In genomic region chr13:26387861-26388621, GRCm38 (mm10) we compare ENCODE assay signal across 15 mouse cellular contexts.
DNase-seq lines count a peak whose midpoint lies in the region; ATAC-seq lines count a peak whose summit lies in the region.
"Had no signal": no experiment of that assay in that cellular context is flagged by ENCODE, and none has a peak within 500 bp of the region (broad histone marks: within the 10 kb centered on the region; RNA-seq: fewer than 3 reads in every experiment).

No protein-coding gene starts in this region.

- H3K9me3 ChIP-seq in embryonic facial prominence, embryonic 11.5 days (replicated peaks; ENCODE audit: control insufficient read depth, low read length) = no peaks in the 10 kb centered on the region
- no peaks in the 10 kb centered on the region for H3K9me3 ChIP-seq in embryonic facial prominence, embryonic 10.5 days
- H3K9me3 ChIP-seq in hindbrain, embryonic 16.5 days (ENCODE audit: control insufficient read depth, low read length) = no peaks in the 10 kb centered on the region
- no peaks in the 10 kb centered on the region for H3K9me3 ChIP-seq in hindbrain, embryonic 10.5 days
- no peaks in the 10 kb centered on the region for H3K9me3 ChIP-seq in midbrain, embryonic 12.5 days
- no peaks in the 10 kb centered on the region for H3K9me3 ChIP-seq in midbrain, embryonic 14.5 days (ENCODE audit: control insufficient read depth, low read length)
- H3K9me3 ChIP-seq: heart, embryonic 13.5 days had no signal

- no peaks in the 10 kb centered on the region for H3K27me3 ChIP-seq in embryonic facial prominence, embryonic 11.5 days (ENCODE audit: control insufficient read depth, insufficient read depth, low read length)
- no peaks in the 10 kb centered on the region for H3K27me3 ChIP-seq in embryonic facial prominence, embryonic 10.5 days (replicated peaks; ENCODE audit: low read depth, poor library complexity, severe bottlenecking)
- H3K27me3 ChIP-seq in hindbrain, embryonic 16.5 days (replicated peaks; ENCODE audit: control insufficient read depth, insufficient read depth, low read length) = no peaks in the 10 kb centered on the region
- no peaks in the 10 kb centered on the region for H3K27me3 ChIP-seq in hindbrain, embryonic 10.5 days (ENCODE audit: insufficient read depth, poor library complexity, severe bottlenecking)
- no peaks in the 10 kb centered on the region for H3K27me3 ChIP-seq in midbrain, embryonic 12.5 days
- H3K27me3 ChIP-seq in midbrain, embryonic 14.5 days (ENCODE audit: control insufficient read depth, insufficient read depth, low read length) = no peaks in the 10 kb centered on the region
- H3K27me3 ChIP-seq: heart, embryonic 13.5 days had no signal

- H3K9ac ChIP-seq in embryonic facial prominence, embryonic 11.5 days (replicated peaks; ENCODE audit: low read length) = no peak overlapping the region
- H3K9ac ChIP-seq in hindbrain, embryonic 16.5 days (ENCODE audit: low read depth, low read length) = no peak overlapping the region
- H3K9ac ChIP-seq in midbrain, embryonic 12.5 days (replicated peaks) = no peak overlapping the region
- H3K9ac ChIP-seq in midbrain, embryonic 14.5 days (replicated peaks; ENCODE audit: low read length) = no peak overlapping the region
- H3K9ac ChIP-seq: heart, embryonic 13.5 days; liver, postnatal 0 days had no signal

- no peak overlapping the region for H3K4me2 ChIP-seq in embryonic facial prominence, embryonic 11.5 days (ENCODE audit: low read depth, low read length)
- H3K4me2 ChIP-seq in hindbrain, embryonic 16.5 days (ENCODE audit: low read length) = no peak overlapping the region
- no peak overlapping the region for H3K4me2 ChIP-seq in midbrain, embryonic 12.5 days (replicated peaks)
- H3K4me2 ChIP-seq in midbrain, embryonic 14.5 days (ENCODE audit: low read length) = no peak overlapping the region
- H3K4me2 ChIP-seq: heart, embryonic 13.5 days had no signal

- WGBS in embryonic facial prominence, embryonic 11.5 days = 87% methylated on average over 7 of the region's 7 CpGs
- WGBS in embryonic facial prominence, embryonic 10.5 days = 87% methylated on average over 7 of the region's 7 CpGs
- WGBS in hindbrain, embryonic 16.5 days = 95% methylated on average over 7 of the region's 7 CpGs
- 90% methylated on average over 7 of the region's 7 CpGs for WGBS in hindbrain, embryonic 10.5 days
- WGBS in midbrain, embryonic 12.5 days = 87% methylated on average over 7 of the region's 7 CpGs
- 90% methylated on average over 7 of the region's 7 CpGs for WGBS in midbrain, embryonic 14.5 days

- H3K36me3 ChIP-seq in embryonic facial prominence, embryonic 11.5 days (replicated peaks; ENCODE audit: control insufficient read depth, insufficient read depth, low read depth, low read length) = no peaks in the 10 kb centered on the region
- H3K36me3 ChIP-seq in embryonic facial prominence, embryonic 10.5 days (replicated peaks) = no peaks in the 10 kb centered on the region
- no peaks in the 10 kb centered on the region for H3K36me3 ChIP-seq in hindbrain, embryonic 16.5 days (ENCODE audit: control insufficient read depth, insufficient read depth, low read length)
- H3K36me3 ChIP-seq in hindbrain, embryonic 10.5 days = no peaks in the 10 kb centered on the region
- no peaks in the 10 kb centered on the region for H3K36me3 ChIP-seq in midbrain, embryonic 12.5 days
- H3K36me3 ChIP-seq in midbrain, embryonic 14.5 days (ENCODE audit: control insufficient read depth, insufficient read depth, low read length) = no peaks in the 10 kb centered on the region
- H3K36me3 ChIP-seq: heart, embryonic 13.5 days had no signal

- no peak for DNase-seq in embryonic facial prominence, embryonic 11.5 days (ENCODE audit: low spot score)
- no peak for DNase-seq in embryonic facial prominence, embryonic 10.5 days (ENCODE audit: low spot score)
- DNase-seq in hindbrain, embryonic 10.5 days (ENCODE audit: low spot score) = no peak
- DNase-seq in midbrain, embryonic 14.5 days = no peak
- DNase-seq in right cerebral cortex, postnatal 14 days = no peak
- DNase-seq in spleen, postnatal 36 days (ENCODE audit: low spot score in 2 of 2) = no peak
- DNase-seq: adrenal gland, postnatal 10 days; cerebellum, adult 2 months; gastrocnemius, postnatal 25 days; kidney, adult 2 months; liver, postnatal 0 days had no signal

- ATAC-seq in embryonic facial prominence, embryonic 11.5 days (replicated peaks; ENCODE audit: insufficient number of reproducible peaks, low FRiP score, low TSS enrichment, low read depth) = peak; percentile 65
- ATAC-seq in hindbrain, embryonic 16.5 days = peak; percentile 42; the same call in 1 of the 2 replicates
- ATAC-seq in midbrain, embryonic 12.5 days (ENCODE audit: low FRiP score, low read depth) = peak; percentile 62
- no peak; the same call in 1 of the 2 replicates for ATAC-seq in midbrain, embryonic 14.5 days (ENCODE audit: low FRiP score, low TSS enrichment)
- ATAC-seq: liver, postnatal 0 days had no signal

- H3K4me3 ChIP-seq in embryonic facial prominence, embryonic 11.5 days (ENCODE audit: low read depth, low read length) = no peak overlapping the region
- no peak overlapping the region for H3K4me3 ChIP-seq in embryonic facial prominence, embryonic 10.5 days
- no peak overlapping the region for H3K4me3 ChIP-seq in hindbrain, embryonic 16.5 days (ENCODE audit: low read length)
- no peak overlapping the region for H3K4me3 ChIP-seq in hindbrain, embryonic 10.5 days
- H3K4me3 ChIP-seq in midbrain, embryonic 12.5 days = no peak overlapping the region
- H3K4me3 ChIP-seq in midbrain, embryonic 14.5 days (replicated peaks; ENCODE audit: low read depth, low read length) = no peak overlapping the region
- H3K4me3 ChIP-seq: heart, embryonic 13.5 days; layer of hippocampus, adult 2 months had no signal

- H3K4me1 ChIP-seq in embryonic facial prominence, embryonic 11.5 days (ENCODE audit: control insufficient read depth, insufficient read depth, low read length) = no peaks in the 10 kb centered on the region
- no peaks in the 10 kb centered on the region for H3K4me1 ChIP-seq in embryonic facial prominence, embryonic 10.5 days
- no peaks in the 10 kb centered on the region for H3K4me1 ChIP-seq in hindbrain, embryonic 16.5 days (ENCODE audit: control insufficient read depth, insufficient read depth, low read depth, low read length)
- H3K4me1 ChIP-seq in hindbrain, embryonic 10.5 days (replicated peaks) = no peaks in the 10 kb centered on the region
- no peaks in the 10 kb centered on the region for H3K4me1 ChIP-seq in midbrain, embryonic 12.5 days
- no peaks in the 10 kb centered on the region for H3K4me1 ChIP-seq in midbrain, embryonic 14.5 days (ENCODE audit: control insufficient read depth, insufficient read depth, low read length)

- H3K27ac ChIP-seq in embryonic facial prominence, embryonic 11.5 days (replicated peaks; ENCODE audit: low read depth, low read length) = no peak overlapping the region
- no peak overlapping the region for H3K27ac ChIP-seq in embryonic facial prominence, embryonic 10.5 days (replicated peaks)
- H3K27ac ChIP-seq in hindbrain, embryonic 16.5 days (ENCODE audit: low read depth, low read length) = no peak overlapping the region
- H3K27ac ChIP-seq in hindbrain, embryonic 10.5 days = no peak overlapping the region
- no peak overlapping the region for H3K27ac ChIP-seq in midbrain, embryonic 12.5 days (replicated peaks)
- H3K27ac ChIP-seq in midbrain, embryonic 14.5 days (replicated peaks; ENCODE audit: low read depth, low read length) = no peak overlapping the region
- H3K27ac ChIP-seq: heart, embryonic 13.5 days; layer of hippocampus, adult 2 months had no signal
